Mouse (Mus musculus) liver, embryonic 14.5 days (tissue): Measurements from ENCODE around the gene Lhx4. TPM values are rescaled to one million over a fixed set of nuclear protein-coding genes. Genes with fewer than 3 reads are reported as not detected.

Source experiments
- ATAC-seq: fragments of 200-750 bp; cut with Nextera tagmentation; 2 replicates; pipeline ENCODE4 v1.8.0; 2017; ENCODE audit warnings: moderate number of reproducible peaks, mild to moderate bottlenecking, moderate library complexity; ENCODE audit not compliant: insufficient read depth
- DNase-seq, 3 experiments: peaks; one replicate each; pipeline ENCODE4 v3.0.0-alpha.2; 2012 to 2013; ENCODE audit warnings: low read depth in 3 of 3, low spot score in 3 of 3
- H3K27ac ChIP-seq: fragments of 300-500 bp; sonication (generic); 2 replicates; pipeline ENCODE4 v1.5.1; 2014; ENCODE audit warnings: moderate library complexity, mild to moderate bottlenecking, control low read depth, inconsistent platforms
- H3K27me3 ChIP-seq: fragments of 300-500 bp; sonication (generic); 2 replicates; pipeline ENCODE4 v1.6.1; 2014; ENCODE audit warnings: mild to moderate bottlenecking, low read length, moderate library complexity; ENCODE audit not compliant: control insufficient read depth, insufficient read depth
- H3K36me3 ChIP-seq: fragments of 300-500 bp; sonication (generic); replicated peaks from 2 replicates; pipeline ENCODE4 v1.6.1; 2014; ENCODE audit warnings: low read depth; ENCODE audit not compliant: control insufficient read depth, insufficient read depth
- H3K4me1 ChIP-seq, 2 experiments: fragments of 200-500 bp in 1 of 2; fragments of 300-500 bp in 1 of 2; sonication (generic) in 1 of 2; replicated peaks; 2 replicates each; pipeline ENCODE4 v1.6.1; 2012 to 2014; ENCODE audit warnings: antibody characterized with exemption in 1 of 2, inconsistent platforms in 1 of 2, low read length in 1 of 2; ENCODE audit not compliant: control insufficient read depth in 2 of 2, insufficient read depth in 2 of 2
- H3K4me2 ChIP-seq: fragments of 300-500 bp; sonication (generic); 2 replicates; pipeline ENCODE4 v1.6.1; 2014; ENCODE audit warnings: low read depth, mild to moderate bottlenecking, control low read depth, moderate library complexity
- H3K4me3 ChIP-seq, 2 experiments: fragments of 200-500 bp in 1 of 2; fragments of 300-500 bp in 1 of 2; sonication (generic) in 1 of 2; 2 replicates each; pipeline ENCODE4 v1.5.1; 2012 to 2014; ENCODE audit warnings: low read depth in 2 of 2, low read length in 2 of 2, mild to moderate bottlenecking in 2 of 2, control low read depth in 1 of 2, inconsistent platforms in 1 of 2, moderate library complexity in 1 of 2; ENCODE audit not compliant: insufficient read depth in 1 of 2
- H3K9ac ChIP-seq: fragments of 300-500 bp; sonication (generic); replicated peaks from 2 replicates; pipeline ENCODE4 v1.6.1; 2014; ENCODE audit warnings: mild to moderate bottlenecking, control low read depth, moderate library complexity
- H3K9me3 ChIP-seq: fragments of 300-500 bp; sonication (generic); 2 replicates; pipeline ENCODE4 v1.6.1; 2016; ENCODE audit warnings: low read length, mixed read lengths; ENCODE audit not compliant: control insufficient read depth
- CTCF ChIP-seq: IDR thresholded peaks from 2 replicates; pipeline ENCODE4 v1.5.1; 2016; ENCODE audit warnings: antibody characterized with exemption, low read depth, control low read depth
- EP300 ChIP-seq: IDR thresholded peaks from 2 replicates; pipeline ENCODE4 v1.6.1; 2016; ENCODE audit warnings: antibody characterized with exemption, low read depth
- WGBS: fragments of 180-500 bp; shearing (Covaris S2); extraction: QIAGEN DNeasy Blood & Tissue Kit; methylation state at CpG from one replicate; pipeline ENCODE4 v1.1.7; 2014; ENCODE audit not compliant: insufficient replicate concordance; 5-methylcytosine and 5-hydroxymethylcytosine counted together
- polyA plus RNA-seq, 2 experiments: library from polyadenylated mRNA; depleted of rRNA in 1 of 2; stranded (reverse) in 1 of 2; unstranded in 1 of 2; fragments of >200 nt; fragmentation: Nextera tagmentation in 1 of 2; extraction: Ambion mirVana in 1 of 2; gene quantifications; 2 replicates each; pipeline versions ENCODE4 v1.2.1 to v1.2.3; 2012 to 2014

Gene Lhx4
- polyA plus RNA-seq, 2 experiments = not detected

DNA sequence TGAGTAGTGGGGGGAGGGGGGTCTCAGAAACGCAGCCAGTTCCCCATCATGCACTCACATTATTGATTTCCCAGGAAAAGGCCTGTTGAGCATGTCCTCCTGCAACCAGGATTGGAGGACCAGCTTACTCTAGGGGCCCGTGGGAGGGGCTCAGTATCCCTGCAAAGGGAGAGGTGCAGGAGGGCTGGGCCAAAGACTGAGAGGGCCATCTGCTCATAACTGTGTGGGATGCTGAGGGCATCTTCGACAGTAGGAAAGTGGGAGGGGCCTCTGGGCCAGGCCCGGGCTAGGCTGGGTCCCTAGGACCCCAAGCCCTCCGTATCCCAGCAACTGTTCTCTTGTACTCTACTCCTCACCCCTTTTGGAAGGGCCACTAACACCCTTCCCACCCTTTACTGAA, 47.3 kb downstream of the Lhx4 start:
- Histone ChIP-seq H3K4me3 (no peak overlapping the region), H3K27me3 (no peaks in the 10 kb centered on the region), H3K9me3 (no peaks in the 10 kb centered on the region), H3K27ac (no peak overlapping the region), H3K9ac (no peak overlapping the region), H3K4me2 (no peak overlapping the region), H3K4me1 (no peaks in the 10 kb centered on the region), H3K36me3 (no peaks in the 10 kb centered on the region)
- 56% methylated on average over 5 of the region's 5 CpGs for WGBS
- DNase-seq (no peak), ATAC-seq (no peak)
- TF ChIP-seq EP300 (no peak), CTCF (no peak)

DNA sequence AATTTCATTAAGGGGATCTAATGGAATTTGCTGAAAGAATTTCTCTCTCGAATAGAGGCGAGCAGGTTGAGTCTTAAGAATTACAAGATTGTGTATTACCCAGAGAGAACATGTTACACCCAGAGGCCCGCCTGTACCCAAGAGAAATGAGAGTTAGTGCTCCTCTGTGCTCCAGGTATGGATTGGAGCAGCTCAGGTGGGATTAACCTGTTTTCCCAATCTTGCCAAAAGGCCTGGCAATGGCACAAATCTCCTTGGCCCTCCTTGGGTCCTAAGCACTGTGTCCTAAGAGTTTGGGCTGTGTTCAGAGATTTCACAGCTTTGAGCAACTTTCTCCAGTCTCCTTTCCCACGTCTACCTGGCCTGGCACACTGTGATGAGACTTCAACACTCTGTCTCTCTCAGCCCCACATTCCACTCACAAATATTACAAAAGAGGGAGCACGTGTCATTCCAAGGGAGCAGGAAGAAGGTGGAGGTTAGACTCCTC, 48.2 kb downstream of the Lhx4 start:
- no peak overlapping the region for H3K4me3 ChIP-seq
- no peaks in the 10 kb centered on the region for H3K27me3 ChIP-seq
- no peaks in the 10 kb centered on the region for H3K9me3 ChIP-seq
- WGBS = 62% methylated on average over 5 of the region's 5 CpGs
- H3K4me2 ChIP-seq = no peak overlapping the region
- DNase-seq = no peak
- no peak overlapping the region for H3K27ac ChIP-seq
- TF ChIP-seq EP300 = no peak
- TF ChIP-seq CTCF = no peak
- ATAC-seq = no peak
- no peaks in the 10 kb centered on the region for H3K4me1 ChIP-seq
- H3K36me3 ChIP-seq = no peaks in the 10 kb centered on the region
- H3K9ac ChIP-seq = no peak overlapping the region

DNA sequence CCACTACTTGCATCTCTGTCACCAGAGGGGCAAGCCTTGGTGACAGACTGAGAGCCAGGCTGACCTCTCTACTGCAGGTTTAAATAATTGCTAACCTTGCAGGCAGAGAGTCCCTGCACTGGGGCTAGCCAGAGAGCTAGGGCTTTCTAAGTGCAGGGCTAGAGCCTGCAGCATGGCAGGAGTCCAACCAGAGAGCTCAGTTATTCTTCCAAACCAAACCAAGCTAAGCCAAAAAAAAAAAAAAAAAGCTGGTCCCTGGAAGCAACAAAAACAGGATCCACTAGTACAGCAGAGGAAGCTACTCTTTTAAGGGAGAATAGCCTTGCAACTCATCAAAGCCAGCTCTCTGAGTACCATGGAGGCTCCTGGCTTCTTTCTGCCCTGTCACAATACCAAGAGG, 50.6 kb downstream of the Lhx4 start:
- no peaks in the 10 kb centered on the region for H3K4me1 ChIP-seq
- H3K27ac ChIP-seq = no peak overlapping the region
- no peak overlapping the region for H3K4me3 ChIP-seq
- no peaks in the 10 kb centered on the region for H3K27me3 ChIP-seq
- H3K4me2 ChIP-seq = no peak overlapping the region
- TF ChIP-seq CTCF = no peak
- no peak for TF ChIP-seq EP300
- H3K9me3 ChIP-seq = no peaks in the 10 kb centered on the region
- ATAC-seq (no peak), DNase-seq (no peak)
- H3K36me3 ChIP-seq = no peaks in the 10 kb centered on the region
- no peak overlapping the region for H3K9ac ChIP-seq

DNA sequence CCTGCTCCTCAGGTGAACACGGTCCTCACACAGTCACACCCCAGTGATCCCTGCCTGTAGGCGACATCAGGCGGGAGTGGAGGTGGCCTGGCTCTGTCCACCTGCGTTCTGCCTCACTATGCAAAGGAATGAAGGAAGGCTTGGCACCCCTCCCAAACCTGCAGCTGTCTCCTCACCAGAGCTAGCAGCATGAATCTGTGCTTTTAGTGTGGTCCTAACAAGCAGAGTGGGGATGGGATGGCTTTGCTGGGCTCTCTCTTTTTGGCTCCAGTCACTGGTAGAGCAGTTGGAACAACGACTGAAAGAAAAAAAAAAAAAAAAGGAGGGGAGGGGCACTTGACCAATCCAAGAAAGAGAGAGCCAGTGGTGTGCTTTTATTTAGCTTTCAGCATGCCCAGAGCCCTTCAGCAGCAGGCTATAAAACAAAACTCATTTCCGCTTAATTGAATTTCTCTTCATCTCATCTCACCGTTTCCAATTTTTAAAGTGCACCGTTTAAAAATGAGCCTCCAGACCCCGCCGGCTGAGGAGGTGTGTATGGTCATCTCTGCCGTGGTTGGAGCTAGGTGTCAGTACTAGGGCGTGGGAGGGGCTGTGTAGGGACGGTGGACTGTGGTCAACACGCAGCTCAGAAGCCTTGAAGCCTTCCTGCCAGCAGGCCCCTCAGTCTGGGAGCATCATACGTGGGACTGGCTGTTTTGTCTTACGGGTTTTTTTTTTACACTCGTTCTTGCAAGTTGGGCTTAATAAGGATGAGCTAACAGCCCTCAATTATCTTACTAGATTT, 52.9 kb downstream of the Lhx4 start:
- Histone ChIP-seq H3K9me3 (no peaks in the 10 kb centered on the region), H3K4me3 (no peak overlapping the region), H3K4me1 (no peaks in the 10 kb centered on the region), H3K36me3 (no peaks in the 10 kb centered on the region), H3K9ac (no peak overlapping the region), H3K4me2 (no peak overlapping the region), H3K27ac (no peak overlapping the region), H3K27me3 (no peaks in the 10 kb centered on the region)
- WGBS = 59% methylated on average over 17 of the region's 17 CpGs
- TF ChIP-seq CTCF (no peak), EP300 (no peak)
- no peak for DNase-seq
- no peak for ATAC-seq

DNA sequence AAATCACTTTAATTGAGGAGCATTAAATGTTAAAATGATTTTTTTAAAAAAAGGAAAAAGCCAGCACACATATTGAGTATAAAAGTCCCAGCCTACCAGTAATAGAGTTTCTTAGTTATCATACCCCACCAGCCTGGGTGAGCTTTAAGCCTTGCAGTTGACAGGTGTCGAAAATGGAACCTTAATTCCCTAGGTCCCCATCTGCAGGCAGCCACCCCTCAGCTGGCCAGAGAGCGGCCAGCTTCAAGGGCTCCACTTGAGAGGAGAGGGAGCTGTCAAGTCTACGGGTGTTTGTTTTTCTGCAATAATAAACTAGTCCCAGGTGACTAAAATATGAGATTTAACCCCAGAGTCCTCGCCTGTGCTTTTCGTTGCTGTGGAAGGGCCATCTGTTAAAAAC, 58.0 kb downstream of the Lhx4 start:
- WGBS = 71% methylated on average over 5 of the region's 5 CpGs
- Histone ChIP-seq H3K27ac (no peak overlapping the region), H3K9ac (no peak overlapping the region), H3K4me1 (no peaks in the 10 kb centered on the region), H3K4me3 (no peak overlapping the region), H3K9me3 (no peaks in the 10 kb centered on the region), H3K4me2 (no peak overlapping the region), H3K36me3 (no peaks in the 10 kb centered on the region), H3K27me3 (no peaks in the 10 kb centered on the region)
- DNase-seq (no peak), ATAC-seq (no peak)
- TF ChIP-seq CTCF (no peak), EP300 (no peak)
